Mouse (Mus musculus) heart, embryonic 16.5 days (tissue): Measurements from ENCODE around the gene Fam234a. TPM values are rescaled to one million over a fixed set of nuclear protein-coding genes. Genes with fewer than 3 reads are reported as not detected.

Experiments
- ATAC-seq: fragments of 200-750 bp; cut with Nextera tagmentation; replicated peaks from 2 replicates; pipeline ENCODE4 v1.8.0; 2017; ENCODE audit warnings: moderate number of reproducible peaks; ENCODE audit not compliant: insufficient read depth, low FRiP score; ENCODE audit errors: extremely low read depth
- H3K27ac ChIP-seq: fragments of 300-500 bp; sonication (generic); 2 replicates; pipeline ENCODE4 v1.5.1; 2014; ENCODE audit warnings: mild to moderate bottlenecking, low read length, control low read depth, moderate library complexity
- H3K27me3 ChIP-seq: fragments of 300-500 bp; sonication (generic); 2 replicates; pipeline ENCODE4 v1.6.1; 2014; ENCODE audit warnings: low read length, mixed read lengths; ENCODE audit not compliant: control insufficient read depth, insufficient read depth
- H3K36me3 ChIP-seq: fragments of 300-500 bp; sonication (generic); 2 replicates; pipeline ENCODE4 v1.6.1; 2014; ENCODE audit not compliant: control insufficient read depth, insufficient read depth
- H3K4me1 ChIP-seq: fragments of 300-500 bp; sonication (generic); 2 replicates; pipeline ENCODE4 v1.6.1; 2014; ENCODE audit warnings: low read length, mixed read lengths; ENCODE audit not compliant: control insufficient read depth, insufficient read depth
- H3K4me2 ChIP-seq: fragments of 300-500 bp; sonication (generic); 2 replicates; pipeline ENCODE4 v1.6.1; 2014; ENCODE audit warnings: low read depth, mild to moderate bottlenecking, control low read depth, low read length
- H3K4me3 ChIP-seq: fragments of 300-500 bp; sonication (generic); 2 replicates; pipeline ENCODE4 v1.5.1; 2014; ENCODE audit warnings: mild to moderate bottlenecking, control low read depth, low read length
- H3K9ac ChIP-seq: fragments of 300-500 bp; sonication (generic); 2 replicates; pipeline ENCODE4 v1.6.1; 2014; ENCODE audit warnings: low read length, control low read depth
- H3K9me3 ChIP-seq: fragments of 300-500 bp; sonication (generic); replicated peaks from 2 replicates; pipeline ENCODE4 v1.6.1; 2016; ENCODE audit warnings: low read length; ENCODE audit not compliant: control insufficient read depth
- WGBS: fragments of 180-500 bp; shearing (Covaris S2); extraction: QIAGEN DNeasy Blood & Tissue Kit; methylation state at CpG from one replicate; pipeline ENCODE4 v1.1.7; 2014; 5-methylcytosine and 5-hydroxymethylcytosine counted together
- polyA plus RNA-seq: library from polyadenylated mRNA; unstranded; fragments of >200 nt; fragmentation: Nextera tagmentation; extraction: Ambion mirVana; gene quantifications from 2 replicates; pipeline ENCODE4 v1.2.1, GENCODE M21; 2015

Gene Fam234a
- polyA plus RNA-seq, 1 experiment from 2014 or later = 48.6 TPM

DNA sequence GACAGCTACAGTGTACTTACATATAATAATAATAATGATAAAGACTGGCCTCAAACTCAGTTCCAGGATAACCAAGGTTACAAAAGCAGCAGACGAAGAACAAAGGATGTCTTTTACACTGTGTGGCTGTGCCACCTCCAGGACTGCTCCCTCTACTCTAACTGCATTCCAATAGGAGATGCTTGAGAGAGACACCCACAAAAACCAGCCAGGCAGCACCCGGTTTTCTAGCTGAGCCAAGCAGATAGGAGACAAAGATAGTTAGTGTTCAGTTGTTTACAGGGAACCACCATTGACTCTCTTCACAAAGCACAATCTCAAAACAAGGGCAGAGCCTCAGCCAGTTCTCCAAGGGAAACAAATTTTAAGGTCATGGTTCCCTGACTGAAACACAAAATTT, 4.5 kb downstream of the Fam234a start:
- no peak for ATAC-seq
- 66% methylated on average over 2 of the region's 2 CpGs for WGBS

DNA sequence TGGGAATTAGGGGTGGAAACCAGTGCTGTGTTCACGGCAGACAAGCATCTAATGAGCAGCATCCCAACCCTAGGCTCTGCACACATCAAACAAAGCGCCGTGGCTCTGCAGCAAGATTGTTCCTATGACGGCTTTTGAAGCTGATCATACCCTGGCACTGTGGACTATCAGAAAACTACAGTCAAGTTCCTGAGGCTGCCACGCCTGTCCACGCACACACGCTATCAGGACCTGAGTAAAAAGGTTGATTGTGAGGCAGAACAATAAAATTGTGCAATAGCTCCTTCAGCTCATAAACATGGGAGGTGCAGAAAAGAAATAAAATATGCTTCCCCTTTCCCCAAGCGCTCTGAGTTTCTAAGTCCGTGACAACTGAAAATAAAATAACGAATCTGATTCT, 6.4 kb downstream of the Fam234a start:
- Histone ChIP-seq H3K36me3 (no peaks in the 10 kb centered on the region), H3K9ac (no peak overlapping the region), H3K27ac (no peak overlapping the region), H3K4me1 (peaks cover under 1% of the 10 kb centered on the region), H3K4me3 (no peak overlapping the region), H3K9me3 (no peaks in the 10 kb centered on the region), H3K4me2 (no peak overlapping the region), H3K27me3 (no peaks in the 10 kb centered on the region)
- WGBS = 80% methylated on average over 10 of the region's 10 CpGs
- no peak for ATAC-seq

More for the DNA sequence above, 4.5 kb downstream of the Fam234a start:
- no peaks in the 10 kb centered on the region for H3K27me3 ChIP-seq
- no peaks in the 10 kb centered on the region for H3K9me3 ChIP-seq
- no peak overlapping the region for H3K9ac ChIP-seq
- peaks cover 9% of the 10 kb centered on the region for H3K4me1 ChIP-seq
- H3K4me3 ChIP-seq = no peak overlapping the region
- H3K27ac ChIP-seq = no peak overlapping the region
- H3K36me3 ChIP-seq = no peaks in the 10 kb centered on the region
- no peak overlapping the region for H3K4me2 ChIP-seq

GRCm38 (mm10) chr17:26235077-26235815, 8.8 kb downstream of the Fam234a start:
- Histone ChIP-seq H3K9me3 (no peaks in the 10 kb centered on the region), H3K4me1 (no peaks in the 10 kb centered on the region), H3K27ac (no peak overlapping the region), H3K9ac (no peak overlapping the region), H3K36me3 (no peaks in the 10 kb centered on the region), H3K4me2 (no peak overlapping the region), H3K27me3 (no peaks in the 10 kb centered on the region), H3K4me3 (no peak overlapping the region)
- no peak for ATAC-seq
- 58% methylated on average over 13 of the region's 13 CpGs for WGBS

- 88% methylated on average over 8 of the region's 8 CpGs for WGBS
Observed at GRCm38 (mm10) chr17:26234386-26234785, 9.7 kb downstream of the Fam234a start.

DNA sequence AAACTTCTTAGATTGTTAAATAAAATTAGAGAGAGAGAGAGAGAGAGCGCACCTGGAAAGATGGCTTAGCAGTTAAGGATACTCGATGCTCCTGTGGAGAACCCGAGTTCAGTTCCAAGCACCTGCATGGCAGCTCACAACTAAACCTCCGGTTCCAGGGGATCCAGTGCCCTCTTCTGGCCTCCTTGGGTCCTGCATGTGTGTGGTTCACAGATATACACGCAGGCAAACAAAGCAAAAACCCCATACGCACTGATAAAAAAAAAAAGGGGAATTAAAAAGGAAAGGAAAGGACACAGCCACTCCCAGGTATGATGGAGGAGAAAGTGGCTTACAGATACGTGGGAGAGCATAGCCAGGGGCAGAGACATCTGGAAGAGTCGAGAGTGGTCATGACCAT, 11.2 kb downstream of the Fam234a start:
- Histone ChIP-seq H3K9me3 (no peaks in the 10 kb centered on the region), H3K9ac (no peak overlapping the region), H3K4me2 (no peak overlapping the region), H3K36me3 (no peaks in the 10 kb centered on the region), H3K27me3 (no peaks in the 10 kb centered on the region), H3K4me1 (no peaks in the 10 kb centered on the region), H3K27ac (no peak overlapping the region), H3K4me3 (no peak overlapping the region)
- 73% methylated on average over 8 of the region's 8 CpGs for WGBS
- no peak for ATAC-seq

More at GRCm38 (mm10) chr17:26234386-26234785, 9.7 kb downstream of the Fam234a start:
- Histone ChIP-seq H3K4me3 (no peak overlapping the region), H3K4me2 (no peak overlapping the region), H3K27ac (no peak overlapping the region), H3K9me3 (no peaks in the 10 kb centered on the region), H3K9ac (no peak overlapping the region), H3K4me1 (no peaks in the 10 kb centered on the region), H3K27me3 (no peaks in the 10 kb centered on the region), H3K36me3 (no peaks in the 10 kb centered on the region)
- ATAC-seq = no peak

GRCm38 (mm10) chr17:26231156-26231555, 12.9 kb downstream of the Fam234a start:
- ATAC-seq = no peak
- Histone ChIP-seq H3K4me2 (no peak overlapping the region), H3K4me1 (no peaks in the 10 kb centered on the region), H3K9ac (no peak overlapping the region), H3K27ac (no peak overlapping the region), H3K9me3 (no peaks in the 10 kb centered on the region), H3K27me3 (no peaks in the 10 kb centered on the region), H3K4me3 (no peak overlapping the region), H3K36me3 (no peaks in the 10 kb centered on the region)
- 87% methylated on average over 5 of the region's 5 CpGs for WGBS

DNA sequence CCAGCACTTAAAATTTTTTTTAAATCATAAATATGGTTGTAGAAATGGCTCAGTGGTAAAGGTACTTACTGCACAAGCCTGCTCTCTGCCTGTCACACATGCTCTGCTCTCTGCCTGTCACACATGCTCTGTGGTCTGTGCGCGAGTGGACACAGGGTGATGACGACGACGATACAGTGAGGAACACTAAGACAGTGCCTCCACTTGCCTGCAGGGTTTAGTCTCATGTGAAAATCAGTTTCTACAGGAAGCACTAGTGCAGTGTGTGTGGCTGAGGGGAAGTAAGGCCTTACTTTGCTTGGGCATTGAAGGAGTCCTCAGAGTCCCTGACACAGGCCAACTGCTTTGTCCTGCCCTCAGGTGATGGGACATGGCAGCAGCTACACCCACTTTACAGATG, 14.3 kb downstream of the Fam234a start:
- no peaks in the 10 kb centered on the region for H3K27me3 ChIP-seq
- 84% methylated on average over 5 of the region's 5 CpGs for WGBS
- no peaks in the 10 kb centered on the region for H3K36me3 ChIP-seq

DNA sequence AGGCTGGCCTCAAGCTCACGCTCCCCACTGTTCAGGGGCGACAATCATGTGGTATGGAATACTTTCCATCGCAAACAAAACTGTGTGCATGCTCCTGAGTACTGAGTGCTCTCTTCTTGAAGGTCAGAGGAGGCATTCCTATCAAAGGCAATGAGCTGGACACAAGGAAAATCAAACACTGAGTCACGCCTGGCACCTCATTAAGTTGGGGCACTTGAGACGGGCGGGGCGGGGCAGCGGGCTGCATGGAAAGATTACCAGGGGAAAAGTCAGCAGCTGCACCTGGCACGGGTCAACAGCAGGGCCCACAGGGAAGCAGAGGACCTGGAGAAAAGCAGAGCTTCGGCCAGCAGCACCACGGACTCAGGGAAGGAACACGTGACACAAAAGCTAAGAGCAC, 18.9 kb downstream of the Fam234a start:
- no peak overlapping the region for H3K4me3 ChIP-seq
- H3K4me2 ChIP-seq = no peak overlapping the region
- H3K27me3 ChIP-seq = no peaks in the 10 kb centered on the region
- peaks cover 2% of the 10 kb centered on the region; the same call in 1 of the 2 replicates for H3K4me1 ChIP-seq
- H3K9ac ChIP-seq = no peak overlapping the region
- H3K36me3 ChIP-seq = no peaks in the 10 kb centered on the region
- 57% methylated on average over 12 of the region's 12 CpGs for WGBS
- H3K9me3 ChIP-seq = no peaks in the 10 kb centered on the region
- H3K27ac ChIP-seq = no peak overlapping the region
- no peak for ATAC-seq

More for the DNA sequence above, 14.3 kb downstream of the Fam234a start:
- H3K9me3 ChIP-seq = no peaks in the 10 kb centered on the region
- H3K27ac ChIP-seq = no peak overlapping the region
- H3K4me1 ChIP-seq = peaks cover 2% of the 10 kb centered on the region; the same call in 1 of the 2 replicates
- no peak for ATAC-seq
- no peak overlapping the region for H3K9ac ChIP-seq
- H3K4me2 ChIP-seq = no peak overlapping the region
- no peak overlapping the region for H3K4me3 ChIP-seq

DNA sequence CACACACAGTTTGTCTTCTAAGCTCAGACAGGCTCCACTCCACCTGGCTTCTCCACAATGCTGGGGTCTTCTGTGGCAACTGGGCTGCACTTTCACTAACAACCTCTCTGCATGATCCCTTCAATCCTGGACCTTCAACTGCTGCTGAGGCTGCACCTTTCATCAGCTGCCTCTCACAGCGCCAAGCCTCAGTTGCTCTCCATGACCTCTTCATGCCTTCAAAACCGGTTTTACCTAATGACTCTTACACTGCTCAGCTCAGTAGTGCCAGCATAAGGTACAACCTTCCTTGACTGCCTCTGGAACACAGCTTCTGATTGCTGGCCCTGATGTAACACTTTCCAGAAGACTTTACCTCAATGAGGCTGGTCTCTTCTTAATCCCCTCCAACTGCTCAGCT, 22.5 kb downstream of the Fam234a start:
- H3K27ac ChIP-seq = no peak overlapping the region
- H3K4me2 ChIP-seq = no peak overlapping the region
- H3K4me3 ChIP-seq = no peak overlapping the region
- H3K36me3 ChIP-seq = no peaks in the 10 kb centered on the region
- H3K9ac ChIP-seq = no peak overlapping the region
- H3K9me3 ChIP-seq = no peaks in the 10 kb centered on the region
- peaks cover 2% of the 10 kb centered on the region; the same call in 1 of the 2 replicates for H3K4me1 ChIP-seq
- no peak for ATAC-seq
- WGBS = 66% methylated on average over 2 of the region's 2 CpGs
- no peaks in the 10 kb centered on the region for H3K27me3 ChIP-seq
